Mouse (Mus musculus) fibroblast of lung, adult 2 months (primary cell): ENCODE data around the gene Dynlt1c.
"Not testable (repeated sequence)": the region's sequence is repeated elsewhere in the genome, so short reads cannot be mapped to it uniquely, and the experiment has no call there.

Source experiments
- DNase-seq: peaks from one replicate; pipeline ENCODE4 v3.0.0-alpha.2; 2011; ENCODE audit warnings: low read depth

Gene Dynlt1c

DNA sequence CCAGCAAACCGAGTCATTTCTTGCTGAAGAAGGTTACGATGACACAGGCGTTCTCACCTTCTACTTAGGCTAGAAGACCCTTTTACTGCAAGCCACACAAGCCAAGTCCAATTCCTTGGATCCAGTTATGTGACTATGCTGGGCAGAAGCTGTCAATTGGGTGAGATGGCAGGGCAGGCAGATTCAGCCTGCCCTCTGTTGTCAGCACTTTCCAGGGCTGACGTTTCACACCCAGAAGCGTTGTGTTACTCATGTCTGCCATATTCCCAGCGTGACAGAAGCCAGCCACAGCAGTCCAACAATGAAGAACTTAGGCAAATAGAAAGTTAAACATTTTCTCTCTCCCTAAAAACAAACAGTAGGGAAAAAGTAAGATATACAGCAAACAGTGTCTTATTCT is 18.6 kb downstream of the Dynlt1c start:
- not testable (repeated sequence) for DNase-seq

DNA sequence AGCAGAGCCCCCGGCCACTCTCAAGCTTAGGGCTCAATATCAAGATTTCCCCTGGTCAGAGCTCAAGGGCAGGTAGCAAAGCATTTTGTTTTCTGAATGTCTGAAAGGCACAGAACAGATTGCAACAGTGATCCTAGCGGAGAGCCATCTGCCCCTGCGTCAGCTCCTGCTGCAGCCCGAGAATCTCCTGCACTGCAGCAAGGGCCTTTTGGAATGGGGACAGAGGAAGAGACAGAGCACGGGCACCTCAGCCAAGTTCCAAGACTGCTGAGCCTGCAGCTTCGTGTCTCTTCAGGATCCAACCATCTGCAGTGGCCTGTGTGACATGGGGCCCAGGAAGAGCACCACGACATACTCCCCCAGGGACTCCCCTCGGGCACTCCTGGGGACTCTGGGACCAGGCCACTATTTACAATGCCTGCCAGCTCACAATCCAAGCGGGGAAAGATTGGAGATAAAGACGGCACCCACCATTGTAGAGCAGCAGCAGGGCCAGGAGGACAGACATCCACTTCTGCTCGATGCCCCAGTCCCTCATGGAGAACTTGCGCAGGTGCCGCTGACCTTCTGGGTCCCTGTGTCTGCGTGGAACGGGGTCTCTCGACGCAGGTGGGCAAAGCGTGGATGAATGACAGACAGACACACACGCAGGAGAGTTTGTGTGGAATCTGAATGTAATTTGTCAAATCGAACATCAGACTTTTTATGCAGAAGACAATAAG is 19.4 kb downstream of the Dynlt1c start:
- not testable (repeated sequence) for DNase-seq

DNA sequence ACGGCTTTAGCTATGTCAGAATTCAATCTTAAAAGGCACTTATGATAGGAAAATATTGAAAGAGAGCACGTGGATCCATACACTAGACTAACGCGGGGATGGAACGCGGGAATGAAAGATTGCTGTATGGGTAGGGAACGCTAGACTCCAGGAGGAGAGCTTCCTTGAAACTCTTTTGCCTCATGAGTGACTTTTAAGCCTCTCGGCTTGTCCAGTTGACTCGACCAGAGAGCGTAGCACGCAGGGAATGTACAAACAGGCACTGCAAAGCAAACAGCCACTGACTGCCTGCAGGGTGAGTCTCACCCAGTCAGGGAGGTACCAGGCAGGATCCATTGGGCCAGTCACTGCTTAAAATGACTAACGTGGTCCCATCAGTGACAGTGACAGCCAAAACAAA is 20.5 kb downstream of the Dynlt1c start:
- not testable (repeated sequence) for DNase-seq

DNA sequence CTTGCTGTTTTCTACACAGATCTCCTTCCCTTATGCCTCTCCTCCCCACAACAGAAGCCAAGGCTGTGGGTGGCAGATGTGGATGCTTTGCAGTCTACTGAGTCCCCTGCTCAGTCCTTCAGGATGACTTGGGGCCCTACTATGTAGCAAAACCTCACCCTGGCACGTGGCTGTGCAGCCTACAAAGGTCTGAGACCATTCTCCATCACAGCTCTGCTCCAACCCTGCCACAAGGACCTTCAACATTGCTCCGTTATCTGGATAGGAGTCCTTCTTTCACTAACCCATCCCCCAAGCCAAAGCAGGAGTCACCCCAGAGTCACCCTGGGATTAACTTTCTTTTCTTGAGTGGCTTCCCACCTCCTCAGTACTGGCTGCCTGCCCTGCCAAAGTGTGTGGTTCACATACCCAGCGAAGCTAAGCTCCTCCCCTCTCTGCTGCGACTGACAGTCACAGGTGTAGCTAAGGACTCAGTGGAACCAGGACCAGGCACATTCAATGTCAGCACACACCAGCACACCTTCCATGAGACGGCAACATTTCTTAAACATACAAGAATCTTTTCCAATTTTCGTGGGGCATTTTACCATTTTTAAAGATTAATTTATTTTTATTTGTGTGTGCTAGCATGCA is 23.6 kb downstream of the Dynlt1c start:
- DNase-seq, result not testable (repeated sequence)

DNA sequence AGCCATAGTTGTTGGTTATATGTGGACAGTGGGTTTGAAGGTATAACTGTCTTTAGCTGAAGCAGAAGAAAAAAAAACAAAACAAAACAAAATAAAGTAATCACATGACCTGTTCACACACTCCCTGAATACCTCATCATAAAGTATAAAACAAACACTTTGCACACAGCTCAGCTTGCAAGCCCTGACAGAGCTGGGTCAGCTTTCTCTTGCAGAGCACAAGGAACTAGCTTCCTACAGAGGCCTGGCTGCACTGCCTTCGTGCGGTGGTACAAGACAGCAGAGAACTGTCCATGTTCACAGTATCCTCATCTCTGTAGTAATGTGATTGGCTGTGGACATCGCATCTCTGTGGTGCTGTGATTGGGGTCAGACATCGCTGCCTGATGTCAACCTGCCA is 28.9 kb downstream of the Dynlt1c start:
- not testable (repeated sequence) for DNase-seq

DNA sequence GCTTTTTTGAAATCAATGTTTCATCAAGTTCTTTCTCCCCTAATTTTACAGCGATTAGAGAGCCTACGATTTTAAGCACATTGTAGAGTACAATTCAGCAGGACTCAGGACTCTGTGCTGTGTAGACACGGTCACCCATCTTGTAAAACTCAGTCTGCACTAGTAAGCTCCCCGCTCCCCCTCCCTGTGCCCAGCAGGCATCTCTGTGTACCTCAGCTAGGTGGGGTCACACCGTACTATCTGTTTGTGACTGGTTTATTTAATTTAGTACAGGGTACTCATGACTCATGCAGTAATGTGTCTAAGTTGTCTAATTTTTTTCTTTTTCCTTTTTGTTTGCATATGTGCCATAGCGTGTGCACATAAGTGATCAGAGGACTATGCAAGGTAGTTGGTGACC is 31.4 kb downstream of the Dynlt1c start:
- DNase-seq, result not testable (repeated sequence)

DNA sequence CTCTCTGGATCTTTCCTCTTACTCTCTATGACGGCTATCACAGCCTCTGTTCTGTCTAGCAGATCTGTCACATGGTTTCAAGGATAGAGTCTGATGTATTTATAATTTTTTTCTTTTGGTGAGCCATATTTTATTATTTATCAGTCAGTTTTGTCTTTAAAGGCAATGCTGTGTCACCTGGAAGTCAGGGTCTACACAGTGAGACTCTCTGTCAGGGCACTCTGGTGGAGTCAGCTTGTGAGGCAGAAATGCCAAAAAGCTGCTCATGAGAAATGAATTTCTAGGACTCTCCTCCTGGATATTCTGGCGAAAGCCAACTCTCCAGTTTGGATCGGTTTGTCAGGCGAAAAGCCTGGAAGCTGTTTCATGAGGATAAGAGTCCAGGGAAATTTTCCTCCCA is 34.3 kb downstream of the Dynlt1c start:
- DNase-seq, result not testable (repeated sequence)

DNA sequence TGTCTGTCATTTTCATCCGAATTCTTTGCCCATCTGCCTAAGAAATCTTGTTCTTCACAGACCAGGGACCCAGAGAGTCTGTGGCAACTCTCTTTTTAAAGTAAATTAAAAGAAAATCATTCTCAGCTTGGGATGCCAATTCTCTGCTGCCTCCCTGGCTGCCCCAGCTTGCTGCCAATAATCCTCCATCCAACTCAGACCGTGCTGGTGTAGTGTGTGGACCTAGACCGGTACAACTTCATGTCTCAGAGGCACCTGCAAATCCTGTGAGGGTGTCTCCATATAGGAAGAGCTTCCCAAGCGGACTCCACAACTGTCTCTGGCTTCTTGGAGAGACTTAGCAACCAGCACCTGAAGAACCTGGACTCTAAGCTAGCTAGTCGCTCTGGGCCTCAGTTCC is 35.4 kb downstream of the Dynlt1c start:
- DNase-seq, result no peak

DNA sequence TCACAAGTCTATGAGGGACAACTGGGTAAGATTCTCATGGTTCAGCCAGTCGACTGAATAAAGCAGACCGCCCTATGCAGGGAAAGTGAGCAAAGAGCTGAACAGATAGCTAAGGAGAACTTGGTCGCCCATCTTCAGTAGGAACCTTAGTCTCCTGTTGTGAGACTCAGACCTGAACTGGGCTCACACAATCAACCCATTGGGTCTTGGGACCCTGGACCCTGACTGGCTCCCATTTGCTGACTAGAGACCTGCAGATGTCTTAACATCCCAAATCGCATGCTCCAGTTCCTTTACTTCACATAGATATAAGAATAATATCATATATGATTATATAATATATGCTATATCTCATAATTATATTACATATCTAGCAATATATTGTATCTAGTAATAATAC is 36.0 kb downstream of the Dynlt1c start:
- not testable (repeated sequence) for DNase-seq

DNA sequence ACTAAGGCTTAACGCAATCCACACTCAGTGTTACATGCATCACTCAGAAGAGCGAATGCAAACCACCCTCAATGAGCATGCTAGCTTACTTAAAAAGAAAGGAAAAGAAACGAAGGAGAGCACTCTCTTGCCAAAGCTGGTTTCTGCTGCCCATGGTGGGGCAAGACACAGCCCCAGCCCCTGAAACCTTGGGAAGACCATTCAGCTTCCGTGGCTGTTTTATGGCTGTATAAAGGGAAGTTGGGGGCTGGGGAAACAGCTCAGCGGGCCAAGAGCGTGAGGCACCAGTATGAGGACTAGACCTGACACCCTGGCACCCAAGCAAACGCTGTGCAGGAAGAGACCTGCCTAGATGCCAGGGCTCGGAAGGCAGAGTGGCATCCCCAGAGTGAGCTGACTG is 37.0 kb downstream of the Dynlt1c start:
- not testable (repeated sequence) for DNase-seq

DNA sequence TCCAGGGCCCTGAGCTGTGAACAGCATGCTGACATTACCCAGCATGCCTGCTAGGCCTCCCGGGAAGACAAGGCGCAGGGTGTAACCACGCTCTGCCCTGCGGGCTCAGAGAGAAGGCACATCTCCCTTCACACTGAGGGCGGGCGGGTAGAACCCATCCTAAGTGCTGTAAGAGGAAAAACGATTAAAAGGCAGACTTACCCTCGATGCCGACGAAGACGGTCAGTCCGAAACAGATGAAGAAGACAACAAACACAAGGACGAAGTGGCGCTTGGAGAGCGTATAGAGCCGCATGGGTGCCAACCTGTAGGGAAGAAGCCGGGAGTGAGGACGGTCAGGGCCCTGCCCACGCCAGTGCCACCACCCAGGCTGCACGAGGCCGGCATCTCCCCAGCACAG is 38.0 kb downstream of the Dynlt1c start:
- DNase-seq, result not testable (repeated sequence)

DNA sequence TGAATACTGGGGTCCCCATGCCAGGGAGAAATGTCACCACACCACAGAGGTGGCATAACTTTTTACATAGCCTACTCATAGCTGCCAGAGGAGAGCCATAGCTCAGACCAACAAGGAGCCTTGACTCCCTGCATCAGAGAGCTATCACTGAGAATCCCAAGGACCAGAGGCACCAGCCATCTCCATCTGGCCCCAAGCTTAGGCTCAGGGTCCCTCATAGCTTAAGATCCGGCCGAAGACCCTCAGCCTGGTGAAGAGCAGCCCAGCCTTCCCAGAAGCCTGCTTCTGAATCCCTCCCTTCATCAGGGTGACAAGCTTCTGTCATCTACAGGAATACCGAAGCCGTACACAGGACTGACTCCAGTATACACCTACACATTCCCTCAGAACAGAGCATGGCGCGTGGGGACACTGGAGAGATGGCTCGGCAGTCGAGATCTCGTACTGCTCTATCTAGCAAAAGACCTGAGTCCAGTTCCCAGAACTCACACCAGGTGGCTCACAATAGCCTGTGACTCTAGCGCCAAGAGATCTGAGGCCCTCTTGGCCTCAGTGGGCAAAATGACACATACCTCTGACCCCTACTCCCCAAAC is 38.7 kb downstream of the Dynlt1c start:
- not testable (repeated sequence) for DNase-seq

DNA sequence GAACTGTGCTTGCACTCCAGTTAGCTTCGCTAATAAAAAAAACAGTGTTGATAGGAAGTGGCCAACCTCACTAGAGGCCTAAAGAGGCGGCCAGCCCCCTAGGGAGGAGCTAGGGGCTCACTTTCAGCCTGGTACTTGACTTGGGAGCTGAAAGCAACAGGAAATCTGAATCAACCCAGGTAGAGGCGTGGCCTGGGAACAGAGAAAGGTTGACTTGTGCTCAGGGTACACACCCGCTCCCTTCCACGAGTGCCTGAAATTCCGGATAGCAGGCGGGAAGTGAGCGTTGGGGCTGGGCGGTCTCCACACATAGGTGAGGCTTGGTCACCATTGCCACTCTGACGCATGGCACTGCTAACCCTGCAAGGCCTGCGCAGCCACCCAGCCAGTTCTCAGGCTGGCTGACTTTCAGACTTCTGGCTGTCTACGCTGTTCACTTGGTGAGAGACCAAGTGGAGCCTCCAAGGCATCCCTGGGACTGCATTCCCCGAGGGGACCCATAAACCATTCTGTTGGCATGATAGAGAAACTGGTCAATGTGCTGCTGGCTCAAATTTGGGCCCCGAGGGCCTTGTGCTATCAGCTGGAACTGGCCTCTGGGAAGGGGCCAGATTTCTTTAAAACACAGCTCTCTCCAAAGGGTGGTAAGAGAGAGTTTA is 39.4 kb downstream of the Dynlt1c start:
- not testable (repeated sequence) for DNase-seq

DNA sequence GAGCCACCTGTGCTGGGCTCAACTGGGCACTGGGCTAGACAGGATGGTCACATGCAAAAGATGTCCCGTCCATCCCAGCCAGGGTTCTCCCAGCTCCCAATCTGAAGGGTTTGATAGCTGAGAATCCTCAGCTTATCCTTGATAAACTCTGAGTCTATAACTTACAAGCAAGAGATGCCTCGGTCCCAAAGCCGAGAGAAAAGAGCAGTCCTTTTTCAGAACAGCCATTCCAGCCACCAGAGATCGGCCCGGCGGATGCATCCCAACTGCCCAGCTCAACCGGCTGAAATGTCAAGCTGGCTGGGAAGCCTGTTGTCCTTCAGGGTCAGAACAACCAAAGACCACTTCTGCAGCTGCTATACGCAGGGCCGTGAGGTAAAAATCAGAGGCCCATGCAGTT is 42.7 kb downstream of the Dynlt1c start:
- DNase-seq, result not testable (repeated sequence)

DNA sequence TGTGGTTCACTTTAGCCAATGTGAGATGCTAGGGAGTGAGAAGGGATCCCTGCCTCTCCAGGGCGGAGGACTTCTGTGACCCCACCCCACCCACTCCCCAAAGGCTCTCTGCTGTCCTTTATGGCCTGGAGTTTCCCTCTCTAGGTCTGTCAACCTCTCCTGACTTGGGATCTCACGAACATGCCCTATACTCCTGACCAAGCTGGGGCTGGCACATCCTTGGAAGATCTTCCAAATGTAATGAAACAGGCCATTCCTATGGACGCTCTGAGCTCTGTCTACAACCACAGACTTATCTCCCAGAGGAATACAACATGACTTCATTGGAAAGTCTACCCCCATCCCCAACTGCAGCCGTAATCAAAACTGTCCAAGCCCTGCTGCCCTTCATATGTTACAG is 43.2 kb downstream of the Dynlt1c start:
- not testable (repeated sequence) for DNase-seq

DNA sequence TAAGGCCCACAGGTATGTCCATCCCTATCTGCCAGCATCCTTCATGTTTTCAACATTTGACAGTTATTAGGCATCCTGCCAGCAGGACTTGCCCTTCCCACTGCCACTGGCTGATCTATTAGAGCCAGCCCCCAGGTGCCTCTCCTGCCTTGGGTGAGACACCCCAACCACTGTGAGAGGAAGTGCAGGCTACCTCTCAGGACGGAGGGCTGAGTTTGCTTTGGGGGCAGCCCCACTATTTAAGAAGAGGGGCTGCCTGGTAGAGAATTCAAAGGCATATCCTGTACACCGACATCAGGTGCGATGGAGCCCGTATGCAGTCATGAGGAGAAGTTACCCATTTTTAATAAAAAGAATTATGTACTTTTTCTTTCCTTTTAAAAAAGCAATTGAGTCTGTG is 44.2 kb downstream of the Dynlt1c start:
- DNase-seq, result not testable (repeated sequence)

DNA sequence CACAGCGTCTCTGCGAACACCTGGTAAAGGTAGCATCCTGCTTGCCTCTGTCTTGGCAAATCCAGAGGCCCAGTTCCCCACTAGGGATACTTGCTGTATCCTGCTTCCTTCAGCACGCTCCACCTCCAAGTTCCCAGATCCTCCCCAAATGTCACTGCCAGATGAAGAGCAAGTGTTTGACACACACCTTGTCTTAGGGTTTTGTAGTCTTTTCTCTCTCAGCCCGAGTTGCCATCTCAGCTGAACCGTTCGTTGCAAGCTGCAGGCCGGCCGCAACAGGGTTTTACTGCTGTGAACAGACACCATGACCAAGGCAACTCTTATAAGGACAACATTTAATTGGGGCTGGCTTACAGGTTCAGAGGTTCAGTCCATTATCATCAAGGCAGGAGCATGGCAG is 45.4 kb downstream of the Dynlt1c start:
- not testable (repeated sequence) for DNase-seq

DNA sequence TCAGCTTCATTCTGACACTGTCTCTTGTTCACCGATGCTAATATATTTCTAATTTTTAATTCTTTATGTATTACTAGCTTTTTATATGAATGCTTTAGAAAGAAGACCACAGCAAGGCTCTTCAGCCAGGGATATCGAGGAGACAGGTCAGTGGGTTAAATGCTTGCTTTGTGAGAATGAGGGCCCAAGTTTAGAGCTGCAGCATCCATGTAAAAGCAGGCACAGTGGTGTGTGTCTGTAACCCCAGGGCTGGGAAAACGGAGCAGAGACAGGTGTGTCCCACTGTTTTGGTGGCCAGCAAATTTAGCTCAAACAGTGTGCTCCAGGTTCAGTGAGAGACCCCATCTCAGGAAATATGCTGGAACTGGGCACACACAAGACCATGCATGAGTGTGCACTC is 46.0 kb downstream of the Dynlt1c start:
- DNase-seq, result not testable (repeated sequence)

DNA sequence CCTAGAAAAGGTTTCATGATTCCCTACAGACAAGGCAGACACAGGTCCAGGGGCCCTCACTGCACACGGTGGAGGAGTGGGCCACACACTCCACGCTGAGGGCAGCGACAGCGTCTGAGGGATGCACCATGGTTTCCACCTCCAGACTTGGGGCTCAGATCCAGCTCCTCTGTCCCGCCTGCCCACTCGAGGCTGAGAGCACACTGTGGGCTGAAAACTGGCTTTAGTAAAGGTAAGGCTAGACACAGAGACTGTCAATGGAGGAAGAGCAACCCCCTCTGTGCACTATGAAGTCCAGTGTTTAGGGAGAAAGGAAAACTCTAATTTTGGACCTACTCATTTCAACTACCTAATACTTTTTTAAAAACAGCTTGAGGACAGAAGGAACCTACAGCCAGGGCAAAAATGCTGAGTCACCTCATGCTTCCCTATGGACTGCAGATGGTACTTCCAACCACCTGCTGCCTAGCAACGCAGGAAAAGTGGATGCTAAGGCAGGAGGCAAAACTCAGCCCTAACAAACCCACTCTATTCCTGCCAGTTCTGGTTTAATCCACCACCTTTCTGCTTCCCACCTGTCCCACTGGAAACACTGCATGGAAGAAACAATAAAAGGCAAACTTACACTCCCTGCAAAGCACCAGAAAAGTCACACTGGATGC is 49.6 kb downstream of the Dynlt1c start:
- not testable (repeated sequence) for DNase-seq

DNA sequence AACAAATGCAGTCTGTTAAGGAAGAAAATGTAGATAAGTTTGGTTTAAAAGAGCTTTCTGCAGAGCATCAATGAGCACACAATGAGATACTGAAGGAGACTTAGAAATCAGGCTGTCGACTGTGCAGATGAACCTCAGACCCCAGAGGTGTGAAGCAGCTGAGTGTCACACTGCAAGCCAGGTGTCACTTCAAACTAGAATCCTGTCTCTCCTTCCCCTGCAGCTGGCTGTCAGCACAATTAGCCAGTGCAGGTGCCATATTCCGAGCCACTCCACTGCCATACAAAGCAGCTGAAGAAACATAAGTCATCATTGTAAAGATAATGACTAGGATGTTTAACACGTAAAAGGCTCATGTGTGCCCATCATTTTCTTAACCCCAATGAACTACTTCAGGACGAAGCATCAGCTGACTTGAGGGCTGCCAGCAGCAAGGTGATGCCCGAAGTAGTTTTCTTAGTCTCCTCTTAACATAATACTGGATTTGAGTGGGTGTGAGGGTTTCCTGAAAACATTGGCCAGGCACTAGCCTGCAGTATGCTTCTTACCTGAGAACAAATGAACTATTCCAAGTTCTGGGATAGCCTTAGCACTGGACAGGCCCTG is 52.0 kb downstream of the Dynlt1c start:
- DNase-seq, result not testable (repeated sequence)

DNA sequence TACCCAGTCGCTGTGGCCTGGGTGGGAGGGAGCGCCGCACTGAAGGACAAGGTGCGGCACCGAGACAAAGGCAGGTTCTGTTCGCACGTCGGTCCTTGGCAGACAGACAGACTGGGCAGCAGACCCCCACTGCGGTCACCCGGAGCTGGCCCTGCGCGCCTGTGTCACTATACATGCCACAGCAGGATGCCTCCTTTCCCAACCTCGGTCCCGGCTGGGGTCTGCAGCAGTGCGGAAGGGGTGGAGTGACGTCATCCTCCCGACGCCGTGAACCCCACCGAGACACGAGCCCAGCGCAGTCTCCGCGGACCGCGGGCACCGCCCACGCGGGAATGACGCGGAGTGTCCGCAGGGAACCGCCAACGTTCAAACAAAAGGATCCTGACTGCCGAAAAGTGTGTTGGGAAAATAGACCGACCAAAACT is 53.6 kb downstream of the Dynlt1c start:
- DNase-seq, result peak; percentile 47
